Mouse (Mus musculus): ENCODE data around the gene Zc3h10.

- TF ChIP-seq CTCF (IDR thresholded peaks at IDR 0.05; ENCODE audit: low read depth, low read length) (no peak), POLR2A (IDR thresholded peaks at IDR 0.05; ENCODE audit: insufficient read depth, low read length) (peak; percentile 99), EP300 (IDR thresholded peaks at IDR 0.05; ENCODE audit: insufficient read depth, low read depth, low read length) (no peak)
Observed at GRCm38 (mm10) chr10:128548947-128549681, 1.5 kb upstream of the Zc3h10 start, which contains the start of gene Rpl41.
